Mouse (Mus musculus): ENCODE measurements around the gene Nlk. TPM values are rescaled to one million over a fixed set of nuclear protein-coding genes. Genes with fewer than 3 reads are reported as not detected.

Gene Nlk
- total RNA-seq, 1 experiment from 2014 or later = 36.4 TPM

DNA sequence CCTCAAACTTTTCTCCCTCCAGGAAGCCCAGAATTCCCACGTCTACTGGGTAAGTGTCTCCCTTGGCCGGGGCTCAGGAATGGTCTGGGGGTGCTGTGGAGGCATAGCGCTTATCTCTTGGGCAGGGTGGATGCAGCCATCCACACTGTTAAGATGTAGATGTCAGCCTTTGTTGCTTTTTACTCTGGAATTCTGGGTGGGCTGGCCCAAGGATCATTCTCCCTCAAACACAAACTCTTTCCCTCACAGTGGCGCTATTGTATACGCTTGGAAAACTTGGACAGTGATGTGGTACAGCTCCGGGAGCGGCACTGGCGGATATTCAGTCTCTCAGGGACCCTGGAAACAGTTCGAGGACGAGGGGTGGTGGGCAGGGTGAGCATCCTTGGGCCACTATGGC is 178.2 kb downstream of the Nlk start:
- no peak for ATAC-seq (replicated peaks; ENCODE audit: low read depth, poor library complexity, severe bottlenecking)

Other genes starting within 250 kb of the Nlk start
- 0.58 and 2.7 TPM in 2 replicates for gene Slc46a1, start 231.7 kb downstream of the Nlk start, total RNA-seq (2017)
- not detected in 2 replicates for gene Sarm1, start 199.6 kb downstream of the Nlk start, total RNA-seq (2017)
- not detected in 2 replicates for gene Vtn, start 198.3 kb downstream of the Nlk start, total RNA-seq (2017)
- gene Sebox, start 193.9 kb downstream of the Nlk start, total RNA-seq (2017) = 0.82 TPM in 1 of 2 replicates, not detected in the other
- gene Tmem199, start 185.2 kb downstream of the Nlk start, total RNA-seq (2017) = 23.4 and 24.8 TPM in 2 replicates
- 61.4 and 70.8 TPM in 2 replicates for gene Poldip2, start 185.2 kb downstream of the Nlk start, total RNA-seq (2017)
- gene Tnfaip1, start 161.0 kb downstream of the Nlk start, total RNA-seq (2017) = 2.0 and 4.2 TPM in 2 replicates
- gene Ift20, start 161.0 kb downstream of the Nlk start, total RNA-seq (2017) = 150 and 174 TPM in 2 replicates
- gene Tmem97, start 146.6 kb downstream of the Nlk start, total RNA-seq (2017) = 44.3 and 56.2 TPM in 2 replicates
- 31.2 and 31.9 TPM in 2 replicates for gene Ccnq, start 54.4 kb upstream of the Nlk start, total RNA-seq (2017)
- gene Lyrm9, start 129.2 kb upstream of the Nlk start, total RNA-seq (2017) = 26.8 and 55.2 TPM in 2 replicates
- gene Nos2, start 223.4 kb upstream of the Nlk start, total RNA-seq (2017) = not detected in 2 replicates